Mouse (Mus musculus) E14TG2a.4 (cell line): ENCODE data around the gene Jmjd1c.

Experiments
- H3K27me3 ChIP-seq: 2 replicates; pipeline ENCODE4 v1.6.1; 2014; ENCODE audit warnings: low read length, control low read depth; ENCODE audit not compliant: insufficient read depth
- H3K36me3 ChIP-seq: 2 replicates; pipeline ENCODE4 v1.6.1; 2014; ENCODE audit warnings: low read length, control low read depth; ENCODE audit not compliant: insufficient read depth
- H3K4me1 ChIP-seq: replicated peaks from 2 replicates; pipeline ENCODE4 v1.6.1; 2014; ENCODE audit warnings: low read depth, low read length, control low read depth
- H3K4me3 ChIP-seq: replicated peaks from 2 replicates; pipeline ENCODE4 v1.5.1; 2014; ENCODE audit warnings: mild to moderate bottlenecking, low read length
- H3K9me3 ChIP-seq: 2 replicates; pipeline ENCODE4 v1.6.1; 2014; ENCODE audit warnings: low read length, control low read depth
- CTCF ChIP-seq: conservative IDR thresholded peaks from 2 replicates; pipeline ENCODE4 v1.5.1; 2014; ENCODE audit warnings: low read length
- NANOG ChIP-seq: IDR thresholded peaks from 2 replicates; pipeline ENCODE4 v1.6.1; 2014; ENCODE audit warnings: borderline replicate concordance, low read length, mixed read lengths
- POU5F1 ChIP-seq: IDR thresholded peaks from 2 replicates; pipeline ENCODE4 v1.6.1; 2014; ENCODE audit warnings: low read length, borderline replicate concordance

Gene Jmjd1c

DNA sequence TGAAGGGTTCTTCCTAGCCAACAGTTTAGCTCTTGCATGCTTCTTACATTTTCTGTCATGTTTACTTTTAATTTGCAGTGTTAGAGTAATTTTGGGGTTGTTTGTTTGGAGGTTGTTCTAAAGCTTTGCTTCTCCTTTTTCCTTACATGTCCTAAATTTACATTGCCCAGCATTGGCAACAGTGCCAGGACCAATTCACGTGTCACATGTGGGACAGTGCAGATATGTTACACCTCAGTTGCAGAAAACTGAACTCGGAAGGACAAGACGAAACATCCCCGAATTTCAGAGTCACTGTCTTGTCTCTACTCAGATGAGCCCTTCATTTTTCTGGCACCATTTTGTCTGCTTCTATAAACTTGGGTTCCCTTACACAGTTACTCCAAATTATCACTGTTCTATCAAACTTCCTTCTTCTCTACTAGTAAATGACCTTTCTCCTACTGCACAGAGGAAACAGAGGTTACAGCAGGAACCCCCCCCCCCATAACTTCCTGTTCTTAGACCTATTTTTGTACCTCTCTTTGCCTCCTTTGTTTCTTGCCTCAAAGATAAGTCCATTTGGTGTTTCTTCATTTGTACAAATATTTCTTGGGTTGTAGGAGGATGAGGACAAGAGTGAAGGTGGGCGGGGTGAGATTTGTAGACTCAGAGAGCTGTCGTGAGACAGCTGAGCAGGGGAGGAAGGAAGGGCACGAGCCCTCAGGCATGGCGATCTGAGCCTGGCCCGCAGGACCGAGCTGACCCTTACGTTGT is 108.9 kb downstream of the Jmjd1c start:
- peaks cover 15% of the 10 kb centered on the region for H3K36me3 ChIP-seq
- no peaks in the 10 kb centered on the region for H3K27me3 ChIP-seq
- no peaks in the 10 kb centered on the region for H3K9me3 ChIP-seq
- H3K4me3 ChIP-seq: no peak overlapping the region
- TF ChIP-seq NANOG (no peak), CTCF (no peak), POU5F1 (no peak)
- H3K4me1 ChIP-seq: peaks cover 40% of the 10 kb centered on the region

- H3K4me1 ChIP-seq: peaks cover 44% of the 10 kb centered on the region
- H3K27me3 ChIP-seq: no peaks in the 10 kb centered on the region
- no peak for TF ChIP-seq POU5F1
- TF ChIP-seq CTCF: no peak
- no peak overlapping the region for H3K4me3 ChIP-seq
- H3K36me3 ChIP-seq: peaks cover 15% of the 10 kb centered on the region
- H3K9me3 ChIP-seq: no peaks in the 10 kb centered on the region
These were observed 112.0 kb downstream of the Jmjd1c start for GRCm38 (mm10) chr10:67207931-67208330.

DNA sequence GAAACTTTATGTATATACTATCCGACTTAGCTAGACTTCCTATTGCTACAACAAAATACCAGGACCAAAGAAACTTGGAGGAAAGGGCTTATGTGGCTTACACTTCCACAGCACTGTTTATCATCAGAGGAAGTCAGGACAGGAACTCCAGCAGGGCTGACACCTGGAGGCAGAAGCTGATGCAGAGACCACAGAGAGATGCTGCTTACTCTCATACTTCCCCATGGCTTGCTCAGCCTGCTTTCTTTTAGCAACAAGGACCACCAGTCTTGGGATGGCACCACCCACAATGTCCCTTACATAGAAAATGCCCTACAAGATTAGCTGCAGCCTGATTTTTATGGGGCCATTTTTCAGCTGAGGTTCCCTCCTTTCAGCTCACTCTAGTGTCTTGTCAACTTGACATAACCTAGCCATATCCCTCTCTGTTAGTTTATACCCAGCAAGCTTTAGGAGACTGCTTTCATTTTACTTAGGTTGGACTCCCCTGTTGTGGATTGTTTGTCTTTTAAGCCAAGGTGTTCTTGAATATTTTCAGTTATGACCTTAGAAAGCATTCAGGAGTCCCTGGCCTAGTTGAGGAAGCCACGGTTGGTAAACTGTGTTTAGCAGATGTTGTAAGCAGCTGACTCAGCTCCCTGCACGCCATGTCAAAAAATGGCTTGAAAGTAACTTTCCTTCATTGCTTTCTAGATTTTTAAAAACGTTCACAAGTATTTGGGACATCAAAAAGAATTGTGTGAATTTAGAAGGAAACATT is 114.2 kb downstream of the Jmjd1c start:
- TF ChIP-seq CTCF: no peak
- no peak for TF ChIP-seq NANOG
- TF ChIP-seq POU5F1: no peak
- peaks cover 48% of the 10 kb centered on the region for H3K4me1 ChIP-seq
- H3K4me3 ChIP-seq: no peak overlapping the region
- no peaks in the 10 kb centered on the region for H3K9me3 ChIP-seq
- H3K27me3 ChIP-seq: no peaks in the 10 kb centered on the region
- peaks cover 11% of the 10 kb centered on the region for H3K36me3 ChIP-seq

DNA sequence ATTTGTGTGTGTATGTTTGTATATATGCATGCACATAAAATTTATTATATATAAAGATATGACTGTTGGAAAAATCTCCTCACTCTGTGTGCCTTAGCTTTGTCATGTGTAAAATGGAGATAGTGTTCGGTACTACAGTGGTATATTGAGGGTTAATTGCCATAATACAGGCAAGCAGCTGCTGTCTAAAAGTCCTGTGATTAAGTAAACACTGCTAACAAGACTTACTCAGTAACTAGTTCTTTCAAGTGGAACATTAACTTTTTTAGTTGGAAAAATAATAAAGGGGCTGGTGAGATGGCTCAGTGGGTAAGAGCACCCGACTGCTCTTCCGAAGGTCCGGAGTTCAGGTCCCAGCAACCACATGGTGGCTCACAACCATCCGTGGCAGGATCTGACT is 116.1 kb downstream of the Jmjd1c start:
- no peak overlapping the region for H3K4me3 ChIP-seq
- no peaks in the 10 kb centered on the region for H3K9me3 ChIP-seq
- TF ChIP-seq NANOG (no peak), CTCF (no peak), POU5F1 (no peak)
- peaks cover 41% of the 10 kb centered on the region for H3K4me1 ChIP-seq
- H3K36me3 ChIP-seq: peaks cover 27% of the 10 kb centered on the region
- no peaks in the 10 kb centered on the region for H3K27me3 ChIP-seq

DNA sequence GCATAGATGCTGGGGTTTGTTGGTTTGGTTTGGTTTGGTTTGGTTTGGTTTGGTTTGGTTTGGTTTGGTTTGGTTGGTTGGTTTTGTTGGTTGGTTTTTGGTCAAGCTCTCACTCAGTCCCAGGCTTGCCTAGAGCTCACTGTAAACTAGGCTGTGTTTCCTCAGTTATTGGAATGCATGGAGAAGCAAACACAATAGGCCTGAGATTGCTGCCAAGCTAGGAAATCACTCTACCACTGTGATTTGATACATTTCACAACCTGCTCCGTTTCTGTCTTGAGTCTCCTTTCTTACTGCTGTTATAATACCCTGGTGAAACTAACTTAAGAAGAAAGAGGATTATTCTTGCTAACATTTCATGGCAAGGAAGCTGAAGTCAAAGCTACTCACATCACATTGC is 117.8 kb downstream of the Jmjd1c start:
- Histone ChIP-seq H3K27me3 (no peaks in the 10 kb centered on the region), H3K4me3 (no peak overlapping the region), H3K4me1 (peaks cover 36% of the 10 kb centered on the region), H3K9me3 (no peaks in the 10 kb centered on the region), H3K36me3 (peaks cover 43% of the 10 kb centered on the region)
- TF ChIP-seq CTCF: no peak
- no peak for TF ChIP-seq NANOG
- TF ChIP-seq POU5F1: no peak

- no peak overlapping the region for H3K4me3 ChIP-seq
- TF ChIP-seq NANOG (no peak), POU5F1 (no peak), CTCF (no peak)
- H3K27me3 ChIP-seq: no peaks in the 10 kb centered on the region
- peaks cover 54% of the 10 kb centered on the region for H3K36me3 ChIP-seq
- peaks cover 34% of the 10 kb centered on the region for H3K4me1 ChIP-seq
- H3K9me3 ChIP-seq: no peaks in the 10 kb centered on the region
These were observed 119.2 kb downstream of the Jmjd1c start for GRCm38 (mm10) chr10:67215133-67215532.

DNA sequence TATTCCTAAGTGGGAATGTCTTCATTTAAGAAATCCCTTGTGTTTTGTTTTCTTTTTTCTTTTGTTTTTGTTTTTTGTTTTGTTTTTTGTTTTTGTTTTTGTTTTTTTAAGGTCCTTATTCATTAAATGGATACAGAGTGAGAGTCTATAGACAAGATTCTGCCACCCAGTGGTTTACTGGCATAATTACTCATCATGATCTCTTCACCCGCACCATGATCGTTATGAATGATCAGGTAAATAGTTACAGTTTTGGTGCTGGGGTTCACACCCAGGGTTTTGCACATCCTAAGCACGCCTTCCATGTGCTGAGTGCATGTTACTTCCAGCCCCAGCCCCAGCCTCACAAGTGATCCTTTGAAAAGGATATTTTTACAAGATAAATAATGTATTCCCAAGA is 120.9 kb downstream of the Jmjd1c start:
- peaks cover 71% of the 10 kb centered on the region for H3K36me3 ChIP-seq
- no peak overlapping the region for H3K4me3 ChIP-seq
- no peaks in the 10 kb centered on the region for H3K9me3 ChIP-seq
- H3K4me1 ChIP-seq: peaks cover 30% of the 10 kb centered on the region
- no peak for TF ChIP-seq NANOG
- TF ChIP-seq CTCF: no peak
- TF ChIP-seq POU5F1: no peak
- H3K27me3 ChIP-seq: no peaks in the 10 kb centered on the region

GRCm38 (mm10) chr10:67218873-67219565 is 123.1 kb downstream of the Jmjd1c start:
- no peaks in the 10 kb centered on the region for H3K9me3 ChIP-seq
- no peak for TF ChIP-seq CTCF
- TF ChIP-seq POU5F1: no peak
- no peak for TF ChIP-seq NANOG
- peaks cover 91% of the 10 kb centered on the region for H3K36me3 ChIP-seq
- no peaks in the 10 kb centered on the region for H3K27me3 ChIP-seq
- no peak overlapping the region for H3K4me3 ChIP-seq
- peaks cover 25% of the 10 kb centered on the region for H3K4me1 ChIP-seq

DNA sequence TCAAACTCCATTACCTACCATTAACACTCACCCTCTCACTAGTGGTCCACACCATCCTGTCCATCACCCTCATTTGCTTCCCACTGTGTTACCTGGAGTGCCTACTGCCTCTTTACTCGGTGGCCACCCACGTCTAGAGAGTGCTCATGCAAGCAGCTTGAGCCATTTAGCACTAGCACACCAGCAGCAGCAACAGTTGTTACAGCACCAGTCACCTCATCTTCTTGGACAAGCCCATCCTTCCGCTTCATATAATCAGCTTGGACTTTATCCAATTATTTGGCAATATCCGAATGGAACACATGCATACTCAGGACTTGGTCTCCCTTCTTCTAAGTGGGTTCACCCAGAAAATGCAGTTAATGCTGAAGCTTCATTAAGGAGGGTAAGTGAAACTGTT is 124.3 kb downstream of the Jmjd1c start:
- TF ChIP-seq NANOG (no peak), CTCF (no peak), POU5F1 (no peak)
- H3K27me3 ChIP-seq: no peaks in the 10 kb centered on the region
- no peaks in the 10 kb centered on the region for H3K9me3 ChIP-seq
- H3K4me3 ChIP-seq: no peak overlapping the region
- peaks cover 97% of the 10 kb centered on the region for H3K36me3 ChIP-seq
- H3K4me1 ChIP-seq: peaks cover 19% of the 10 kb centered on the region
